Mouse (Mus musculus) c-Kit-negative CD71-positive TER-119-positive erythroid progenitor cells, embryonic 14.5 days (primary cell): Measurements from ENCODE around the gene Arhgap30.

ENCODE experiments used
- DNase-seq: peaks from one replicate; pipeline ENCODE4 v3.0.0-alpha.2; 2013; ENCODE audit warnings: low read depth, low spot score

Gene Arhgap30

GRCm38 (mm10) chr1:171388376-171389102 lies at the start of gene Arhgap30:
Arhgap30 (plus strand) TSS chr1:171388954.
- no peak for DNase-seq

GRCm38 (mm10) chr1:171342262-171343207 lies 46.2 kb upstream of the Arhgap30 start:
- DNase-seq, result no peak

DNA sequence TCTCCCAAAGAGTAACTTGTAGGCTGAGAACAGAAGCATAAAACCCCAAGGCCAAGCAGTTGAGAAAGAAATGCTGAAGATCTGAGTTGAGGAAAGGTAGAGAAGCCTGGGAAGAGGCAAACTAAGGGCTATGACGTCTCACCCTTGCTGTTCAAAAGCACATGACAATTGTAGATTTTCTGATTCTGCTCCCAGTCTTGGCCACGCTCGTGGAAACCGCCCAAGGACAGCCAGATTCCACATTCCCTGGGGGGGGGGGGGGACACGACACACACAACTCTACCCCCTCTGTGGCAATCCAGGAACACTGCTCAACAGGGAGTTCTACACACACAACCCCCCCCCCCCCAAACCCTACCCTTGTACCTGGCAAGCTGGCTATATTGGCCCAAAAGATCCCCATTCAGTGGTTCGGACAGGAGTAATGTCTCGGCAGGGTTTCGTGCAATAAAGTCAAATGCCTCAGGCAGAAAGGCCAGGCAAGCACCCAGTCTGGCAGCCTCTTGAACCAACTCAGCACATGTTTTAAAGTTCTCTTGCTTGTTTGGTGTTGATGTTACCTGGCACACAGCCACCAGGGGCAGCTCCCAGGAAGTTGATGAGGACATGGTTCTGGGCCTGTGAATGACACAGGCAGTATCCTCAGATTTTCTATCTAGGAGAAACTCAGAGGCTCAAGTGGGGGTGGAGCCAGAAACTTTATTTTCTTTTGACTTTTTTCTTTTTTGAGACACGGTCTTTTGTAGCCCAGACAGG lies 44.7 kb upstream of the Arhgap30 start:
- no peak for DNase-seq

GRCm38 (mm10) chr1:171344715-171345114 lies 44.0 kb upstream of the Arhgap30 start:
- no peak for DNase-seq

DNA sequence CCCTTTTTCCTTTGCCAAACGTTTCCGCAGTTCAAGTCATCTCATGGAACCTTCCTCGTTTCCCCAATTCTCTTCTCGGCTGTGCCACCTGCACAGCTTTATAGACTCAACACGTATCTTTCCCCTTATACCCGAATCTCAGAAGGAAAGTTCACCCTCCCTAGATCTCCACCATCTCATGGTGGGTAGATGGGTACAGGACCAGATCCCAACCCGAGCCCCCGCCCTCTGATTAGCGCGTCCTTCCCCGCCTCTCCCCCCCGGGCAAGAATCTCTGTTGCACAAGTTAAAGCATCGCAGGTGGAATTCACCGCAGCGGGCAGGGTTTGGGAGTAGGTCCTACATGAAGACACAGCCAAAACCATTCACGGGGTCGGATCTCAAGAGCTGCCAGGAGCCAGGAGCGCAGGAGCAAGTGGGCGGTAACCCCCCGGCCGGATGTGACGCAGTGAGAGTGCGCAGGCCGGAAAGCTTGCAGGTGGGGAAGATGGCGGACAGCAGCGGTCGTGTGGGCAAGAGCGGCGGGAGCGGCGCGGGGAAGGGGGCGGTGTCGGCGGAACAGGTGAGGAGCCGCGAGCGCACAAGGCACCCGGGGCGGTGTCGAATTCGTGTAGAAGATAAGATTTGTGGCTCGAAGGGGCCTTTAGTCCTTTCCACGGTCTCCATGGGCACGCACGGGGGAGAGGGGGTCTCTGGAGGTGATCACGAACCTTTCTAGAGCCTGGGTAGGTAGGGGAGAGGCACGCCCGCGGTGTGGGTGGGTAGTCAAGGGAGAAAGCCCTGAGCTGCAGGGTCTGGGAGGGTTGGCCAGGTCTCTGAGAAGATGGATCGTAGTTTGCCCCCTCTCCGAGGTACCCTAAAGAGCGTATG lies 43.3 kb upstream of the Arhgap30 start, which contains the start of the genes Nit1 and Pfdn2:
TSS of gene Nit1 (minus strand) at position 422 of the 870 bp plus-strand sequence.
TSS of gene Pfdn2 (plus strand) at position 446 of the 870 bp plus-strand sequence.
- peak; percentile 77 for DNase-seq

DNA sequence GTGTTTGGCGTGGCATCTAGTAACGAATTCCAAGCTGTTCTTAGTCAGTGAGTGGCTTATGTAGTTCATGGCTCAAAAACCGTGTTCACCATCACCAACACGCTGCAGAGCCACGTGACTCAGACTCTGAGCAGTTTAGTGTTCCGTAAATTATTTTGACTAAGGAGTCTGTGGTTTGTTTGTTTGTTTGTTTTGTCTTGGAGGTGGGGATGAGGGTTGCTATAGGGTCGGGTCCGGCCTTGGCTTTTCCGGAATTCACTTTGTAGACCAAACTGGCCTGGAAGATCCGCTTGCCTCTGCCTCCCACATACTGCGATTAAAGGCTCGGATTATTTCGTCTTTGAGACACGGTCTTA lies 42.7 kb upstream of the Arhgap30 start:
- no peak for DNase-seq

GRCm38 (mm10) chr1:171348665-171349064 lies 40.1 kb upstream of the Arhgap30 start:
- no peak for DNase-seq

DNA sequence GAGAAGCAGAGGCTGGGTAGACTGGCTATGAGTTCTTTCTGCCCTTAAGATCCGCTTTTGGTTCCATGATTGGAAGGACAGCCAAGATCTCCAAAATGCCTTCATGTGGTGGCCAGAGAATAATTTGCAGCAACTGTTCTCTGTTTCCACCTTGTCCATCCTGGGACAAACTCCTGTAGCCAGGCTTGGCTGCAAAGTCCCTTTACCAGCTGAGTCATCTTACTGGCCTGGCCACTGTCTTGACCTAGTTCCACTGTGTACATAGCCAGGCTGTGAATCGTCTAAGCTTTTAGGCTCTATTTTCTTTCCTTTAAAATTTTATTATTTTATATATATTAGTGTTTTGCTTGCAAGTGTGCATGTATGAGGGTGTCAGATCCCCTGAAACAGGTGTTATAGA lies 39.5 kb upstream of the Arhgap30 start:
- no peak for DNase-seq

DNA sequence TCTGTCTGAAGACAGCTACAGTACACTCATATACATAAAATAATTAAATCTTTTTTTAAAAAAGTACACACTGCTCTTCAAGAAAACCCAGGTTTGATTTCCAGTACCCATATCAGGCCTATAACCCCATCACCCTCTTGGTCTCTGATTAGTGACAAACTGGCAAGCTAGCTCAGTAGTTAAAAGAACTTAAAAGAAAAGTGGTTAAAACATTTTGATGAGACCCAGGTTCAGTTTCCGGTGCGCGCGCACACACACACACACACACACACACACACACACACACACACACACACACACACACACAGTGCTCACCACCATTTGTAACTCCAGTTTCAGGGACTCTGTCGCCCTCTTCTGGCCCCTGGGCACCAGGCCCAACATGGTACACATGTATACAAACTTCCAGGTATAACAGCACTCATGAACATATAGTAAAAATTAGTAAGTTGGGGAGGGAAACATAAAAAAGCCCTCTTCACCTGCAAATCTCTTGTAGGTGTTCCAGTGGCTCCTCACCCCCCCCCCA lies 32.9 kb upstream of the Arhgap30 start:
- no peak for DNase-seq

- no peak for DNase-seq
Measured at GRCm38 (mm10) chr1:171356814-171357213, 31.9 kb upstream of the Arhgap30 start.

DNA sequence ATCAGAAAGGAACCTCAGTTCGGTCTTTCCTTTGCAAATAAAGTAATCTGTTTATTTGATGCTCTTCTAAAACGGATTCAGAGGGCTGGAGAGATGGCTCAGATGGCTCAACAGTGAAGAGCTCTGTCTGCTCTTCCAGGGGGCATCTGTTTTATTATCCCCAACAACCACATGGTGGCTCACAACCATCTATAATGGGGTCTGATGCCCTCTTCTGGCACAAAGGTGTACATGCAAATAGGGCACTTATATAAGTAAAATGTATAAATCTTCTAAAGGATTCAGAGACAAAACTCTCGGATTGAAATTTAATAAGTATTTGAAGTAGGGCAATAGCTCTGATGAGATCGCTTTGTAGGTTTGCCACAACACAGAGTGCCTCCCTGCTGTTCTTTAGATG lies 30.3 kb upstream of the Arhgap30 start:
- DNase-seq, result no peak

DNA sequence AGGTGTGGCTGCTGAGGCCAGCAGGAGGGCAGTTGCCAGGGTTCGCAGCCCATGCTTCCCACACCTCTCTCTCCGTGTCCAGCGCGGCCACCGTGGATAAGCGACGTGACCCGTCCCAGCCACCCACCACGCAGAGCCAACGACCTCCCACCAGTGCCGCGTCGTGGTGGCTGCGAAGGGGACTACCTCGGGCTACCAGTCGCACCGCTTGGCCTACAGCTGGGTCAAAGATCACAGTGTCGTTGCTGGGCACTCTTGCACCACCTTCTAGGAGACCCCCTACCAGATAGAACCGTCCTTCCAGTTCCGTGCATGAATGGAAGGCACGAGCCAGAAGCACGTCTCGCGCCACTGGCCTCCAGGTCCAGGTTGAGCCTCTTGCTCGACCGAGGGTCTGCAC lies 28.5 kb upstream of the Arhgap30 start:
- DNase-seq, result no peak

DNA sequence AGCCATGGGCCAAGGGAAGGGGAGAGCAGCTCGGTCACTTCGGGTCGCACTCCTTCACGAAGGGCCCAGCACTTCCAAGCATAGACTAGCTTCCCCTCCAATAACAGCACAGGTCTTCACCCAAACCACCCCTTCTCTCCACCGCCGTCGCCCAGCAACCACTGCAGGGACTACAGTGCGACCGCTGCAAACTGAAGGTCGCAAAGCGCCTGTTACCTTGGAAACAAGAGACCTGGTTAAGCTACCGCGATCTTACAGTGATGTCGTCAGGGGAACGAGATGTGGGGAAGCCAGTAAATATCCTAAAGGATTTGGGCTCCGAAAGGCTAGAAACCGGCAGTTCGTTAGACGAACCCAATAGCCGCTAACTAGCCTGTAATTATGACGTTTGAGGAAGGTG lies 28.1 kb upstream of the Arhgap30 start, which contains the start of gene Klhdc9:
TSS of gene Klhdc9 (minus strand) at position 143 of the 400 bp plus-strand sequence.
- DNase-seq, result peak; percentile 74

GRCm38 (mm10) chr1:171361106-171362103 lies 27.3 kb upstream of the Arhgap30 start:
- DNase-seq, result peak; percentile 80

DNA sequence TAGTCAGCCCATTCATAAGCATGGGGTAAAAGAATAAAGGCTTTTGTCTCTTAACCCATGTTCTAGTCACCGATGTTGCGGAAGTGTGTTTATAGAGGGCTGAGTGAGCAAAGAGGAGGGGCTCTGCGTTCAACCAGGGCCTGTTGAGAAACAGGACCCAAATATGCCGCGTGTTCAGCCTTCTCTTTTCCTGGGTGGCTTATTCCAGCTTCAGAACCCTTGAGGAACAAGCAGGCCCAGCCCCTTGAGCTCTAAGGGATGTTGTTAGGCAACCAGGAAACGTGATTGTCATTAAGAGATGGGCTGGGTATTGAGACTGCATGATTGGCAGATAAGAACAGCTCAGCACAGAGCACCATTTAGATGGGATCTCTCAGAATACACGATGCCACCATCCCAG lies 22.8 kb upstream of the Arhgap30 start:
- no peak for DNase-seq

DNA sequence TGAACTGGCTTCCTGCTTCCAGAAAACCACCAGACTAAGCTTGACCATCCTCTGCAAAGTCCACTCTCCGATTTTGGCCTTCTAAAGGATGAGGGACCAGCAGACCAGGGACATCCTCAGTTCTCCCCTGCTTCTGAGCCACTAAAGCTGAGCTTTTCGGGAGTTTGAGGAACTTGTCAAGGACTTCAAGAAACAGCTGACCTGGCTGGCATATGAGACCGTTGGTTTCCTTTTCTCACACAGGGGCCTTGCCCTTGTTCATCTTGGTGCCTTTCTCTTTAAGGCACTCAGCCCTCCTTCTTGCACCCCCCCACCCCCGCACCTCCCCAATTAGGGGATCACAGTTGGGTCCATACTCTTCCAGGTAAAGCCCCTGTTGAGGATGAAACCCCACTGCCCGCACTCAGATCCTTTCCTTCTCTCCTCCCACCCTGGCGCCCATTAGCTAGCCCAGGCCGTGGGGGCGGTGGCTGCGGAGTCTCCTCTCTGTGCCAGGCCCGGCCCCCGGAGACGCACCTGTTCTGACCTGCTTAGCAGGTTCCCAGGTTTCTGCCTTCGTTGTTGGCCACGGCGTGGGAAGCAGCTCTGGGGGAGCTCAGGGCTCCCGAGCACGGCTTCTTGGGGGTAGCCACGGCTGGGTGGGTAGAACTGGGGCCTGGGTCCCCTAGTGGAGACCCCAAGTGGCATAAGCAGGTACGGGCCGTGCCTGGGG lies 18.8 kb upstream of the Arhgap30 start, which contains the start of gene Nectin4:
TSS of gene Nectin4 (plus strand) at position 255 of the 712 bp plus-strand sequence.
- no peak for DNase-seq

DNA sequence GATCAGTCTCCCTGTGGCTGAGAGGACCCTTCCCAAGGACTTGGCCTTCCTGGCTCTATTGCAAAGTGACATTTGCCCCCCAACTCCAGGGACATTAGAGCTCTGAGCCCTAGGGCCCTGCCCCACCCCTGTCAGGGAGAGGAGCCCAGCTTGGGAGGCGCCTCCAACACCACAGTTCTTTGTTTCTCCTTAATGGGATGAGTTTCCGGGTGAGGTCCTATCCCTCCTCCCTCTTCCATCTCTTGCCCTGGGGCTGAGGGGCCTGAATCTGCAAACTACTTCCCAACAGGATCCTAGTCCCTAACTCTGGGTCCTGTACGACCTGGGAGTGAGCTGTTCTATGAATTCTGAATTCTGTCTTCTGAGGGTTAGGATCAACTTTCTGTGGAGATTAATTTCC lies 15.9 kb upstream of the Arhgap30 start:
- DNase-seq, result no peak

DNA sequence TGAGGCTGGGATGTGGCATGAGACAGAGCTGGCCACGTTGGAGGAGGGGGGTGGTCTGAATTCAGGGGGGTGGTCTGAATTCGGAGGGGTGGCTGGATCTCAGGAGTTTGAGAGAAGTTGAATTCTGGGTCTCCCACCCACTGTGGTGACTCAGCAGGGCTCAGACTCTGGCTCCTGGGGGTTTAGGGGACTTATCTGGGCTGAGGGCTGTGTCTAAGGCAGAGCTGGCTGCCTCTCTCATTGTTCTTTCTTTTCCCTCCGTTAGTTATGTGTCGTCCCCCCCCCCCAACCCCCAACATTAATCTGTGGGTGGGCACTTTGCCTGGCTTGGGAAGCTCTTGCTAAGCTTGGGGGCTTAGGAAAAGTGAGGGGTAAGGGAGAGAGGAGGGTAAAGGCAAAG lies 14.8 kb upstream of the Arhgap30 start:
- DNase-seq, result no peak
